ENCODE assay signal across 8 mouse cellular contexts in genomic region chr17:66076174-66076927, GRCm38 (mm10). TPM values are rescaled to one million over a fixed set of nuclear protein-coding genes. Genes with fewer than 3 reads are reported as not detected.
DNase-seq lines count a peak whose midpoint lies in the region; ATAC-seq and TF ChIP-seq lines count a peak whose summit lies in the region.

No protein-coding gene starts in this region.

- peaks cover 18 to 47% of the 10 kb centered on the region in 2 experiments for H3K36me3 ChIP-seq in MEL (ENCODE audit: control insufficient read depth in 1 of 2, insufficient read depth in 2 of 2, low read length in 2 of 2)
- peaks cover 4% of the 10 kb centered on the region; the same call in 1 of the 2 replicates for H3K36me3 ChIP-seq in intestine, embryonic 16.5 days (ENCODE audit: control insufficient read depth, insufficient read depth, low read length)
- peaks cover 17% of the 10 kb centered on the region for H3K36me3 ChIP-seq in limb, embryonic 14.5 days (ENCODE audit: control insufficient read depth, insufficient read depth, low read length)
- peaks cover 6% of the 10 kb centered on the region; the same call in 1 of the 2 replicates for H3K36me3 ChIP-seq in midbrain, postnatal 0 days (ENCODE audit: insufficient read depth, low read length)
- no peaks in the 10 kb centered on the region; the same call in 1 of the 2 replicates for H3K36me3 ChIP-seq in testis, adult 2 months (ENCODE audit: control insufficient read depth, insufficient read depth, low read length)

- H3K27me3 ChIP-seq in MEL (ENCODE audit: control insufficient read depth in 1 of 2, insufficient read depth in 2 of 2, low read length in 2 of 2) = no peaks in the 10 kb centered on the region
- no peaks in the 10 kb centered on the region for H3K27me3 ChIP-seq in intestine, embryonic 16.5 days (replicated peaks; ENCODE audit: control insufficient read depth, insufficient read depth, low read length)
- no peaks in the 10 kb centered on the region for H3K27me3 ChIP-seq in limb, embryonic 14.5 days (ENCODE audit: control insufficient read depth, insufficient read depth, low read length)
- no peaks in the 10 kb centered on the region for H3K27me3 ChIP-seq in midbrain, postnatal 0 days (ENCODE audit: insufficient read depth, low read length)
- no peaks in the 10 kb centered on the region for H3K27me3 ChIP-seq in testis, adult 2 months (ENCODE audit: control insufficient read depth, insufficient read depth, low read length)

- TF ChIP-seq POLR2A in MEL (IDR thresholded peaks at IDR 0.05; ENCODE audit: control insufficient read depth in 1 of 2, insufficient read depth in 1 of 2, low read depth in 1 of 2, low read length in 2 of 2, poor library complexity in 1 of 2) = no peak
- no peak for TF ChIP-seq POLR2A in limb, embryonic 14.5 days (IDR thresholded peaks at IDR 0.05; ENCODE audit: borderline replicate concordance, extremely low read depth, insufficient read depth, insufficient read length)
- 0 out of 2 replicates have a peak, but pooled peaks have one; percentile 8 for TF ChIP-seq POLR2A in testis, adult 2 months (IDR thresholded peaks at IDR 0.05; ENCODE audit: control insufficient read depth, low read depth, low read length)

- no peak for TF ChIP-seq RAD21 in MEL (IDR thresholded peaks at IDR 0.05; ENCODE audit: low read depth, low read length)

- peaks cover 41% of the 10 kb centered on the region for H3K79me2 ChIP-seq in MEL (ENCODE audit: control insufficient read depth, insufficient read depth, low read length, poor library complexity)

- H3K27ac ChIP-seq in MEL (ENCODE audit: control insufficient read depth, low read depth, low read length) = peak overlapping the region; percentile 63
- peak overlapping the region; percentile 90 for H3K27ac ChIP-seq in intestine, embryonic 16.5 days (ENCODE audit: low read length)
- H3K27ac ChIP-seq in limb, embryonic 14.5 days (replicated peaks; ENCODE audit: low read depth, low read length) = peak overlapping the region; percentile 83
- H3K27ac ChIP-seq in midbrain, postnatal 0 days (ENCODE audit: low read depth, low read length) = peak overlapping the region; percentile 99
- peak overlapping the region; percentile 92 for H3K27ac ChIP-seq in testis, adult 2 months (ENCODE audit: control insufficient read depth, insufficient read depth, low read depth, low read length)

- WGBS in intestine, embryonic 16.5 days = under 1% methylated on average over 84 of the region's 95 CpGs
- under 1% methylated on average over 58 of the region's 95 CpGs for WGBS in limb, embryonic 14.5 days
- WGBS in midbrain, postnatal 0 days = under 1% methylated on average over 74 of the region's 95 CpGs

- DNase-seq in 3T3-L1 (ENCODE audit: low read depth, low spot score) (peak; percentile 53), MEL (ENCODE audit: low read depth, low spot score) (no peak)
- peak; percentile 62 to 66 for DNase-seq in cerebellum, postnatal 14 days
- DNase-seq in gastrocnemius, postnatal 14 days = peak; percentile 25
- peak; percentile 49 for DNase-seq in limb, embryonic 14.5 days (ENCODE audit: low spot score)
- peak; percentile 46 for DNase-seq in midbrain, postnatal 0 days (ENCODE audit: low spot score)

- no peaks in the 10 kb centered on the region for H3K9me3 ChIP-seq in MEL (replicated peaks; ENCODE audit: insufficient read depth, low read length)
- H3K9me3 ChIP-seq in intestine, embryonic 16.5 days (ENCODE audit: control insufficient read depth, low read length) = no peaks in the 10 kb centered on the region
- H3K9me3 ChIP-seq in limb, embryonic 14.5 days (ENCODE audit: control insufficient read depth, low read length) = no peaks in the 10 kb centered on the region
- H3K9me3 ChIP-seq in midbrain, postnatal 0 days (ENCODE audit: low read length) = no peaks in the 10 kb centered on the region

- ATAC-seq in intestine, embryonic 16.5 days = peak; percentile 89
- ATAC-seq in limb, embryonic 14.5 days (ENCODE audit: low FRiP score, low read depth) = peak; percentile 84
- peak; percentile 81 for ATAC-seq in midbrain, postnatal 0 days (ENCODE audit: low FRiP score)

- peak overlapping the region; percentile 81 for H3K4me2 ChIP-seq in intestine, embryonic 16.5 days (ENCODE audit: low read depth, low read length)
- H3K4me2 ChIP-seq in limb, embryonic 14.5 days (replicated peaks; ENCODE audit: low read depth, low read length, severe bottlenecking) = peak overlapping the region; percentile 66
- H3K4me2 ChIP-seq in midbrain, postnatal 0 days (ENCODE audit: low read depth, low read length, poor library complexity, severe bottlenecking) = peak overlapping the region; percentile 67

- peak overlapping the region; percentile 95 to 98 for H3K4me3 ChIP-seq in MEL (ENCODE audit: control insufficient read depth in 1 of 2, insufficient read depth in 1 of 2, low read depth in 2 of 2, low read length in 2 of 2)
- peak overlapping the region; percentile 96 for H3K4me3 ChIP-seq in intestine, embryonic 16.5 days (ENCODE audit: low read length)
- H3K4me3 ChIP-seq in limb, embryonic 14.5 days (replicated peaks; ENCODE audit: low read length) = peak overlapping the region; percentile 94
- peak overlapping the region; percentile 90 for H3K4me3 ChIP-seq in midbrain, postnatal 0 days (ENCODE audit: low read depth, low read length)
- H3K4me3 ChIP-seq in testis, adult 2 months (ENCODE audit: control insufficient read depth, low read depth, low read length) = peak overlapping the region; percentile 82

- intact Hi-C loops in gastrocnemius, postnatal 14 days (cut with DNase I; ENCODE audit: low total_unique reads) = no loop called here

- peak overlapping the region; percentile 81 for H3K9ac ChIP-seq in MEL (ENCODE audit: control insufficient read depth, low read depth, low read length, poor library complexity, severe bottlenecking)
- peak overlapping the region; percentile 81 for H3K9ac ChIP-seq in intestine, embryonic 16.5 days (ENCODE audit: low read depth, low read length)
- peak overlapping the region; percentile 75 for H3K9ac ChIP-seq in limb, embryonic 14.5 days (ENCODE audit: low read depth, low read length, severe bottlenecking)
- H3K9ac ChIP-seq in midbrain, postnatal 0 days (replicated peaks; ENCODE audit: low read length, poor library complexity, severe bottlenecking) = peak overlapping the region; percentile 94

- H3K4me1 ChIP-seq in MEL (ENCODE audit: control insufficient read depth in 1 of 2, insufficient read depth in 2 of 2, low read length in 2 of 2) = peaks cover 14 to 25% of the 10 kb centered on the region in 2 experiments
- H3K4me1 ChIP-seq in intestine, embryonic 16.5 days (ENCODE audit: control insufficient read depth, insufficient read depth, low read length) = no peaks in the 10 kb centered on the region
- H3K4me1 ChIP-seq in limb, embryonic 14.5 days (ENCODE audit: control insufficient read depth, insufficient read depth, low read length) = no peaks in the 10 kb centered on the region
- H3K4me1 ChIP-seq in midbrain, postnatal 0 days (ENCODE audit: insufficient read depth, low read length) = peaks cover 7% of the 10 kb centered on the region
- H3K4me1 ChIP-seq in testis, adult 2 months (ENCODE audit: control insufficient read depth, insufficient read depth, low read length) = peaks cover 3% of the 10 kb centered on the region; the same call in 1 of the 2 replicates

- TF ChIP-seq CTCF in MEL (IDR thresholded peaks at IDR 0.05 in 2 of 3, conservative IDR thresholded peaks at IDR 0.05 in 1 of 3; ENCODE audit: control insufficient read depth in 1 of 3, insufficient read depth in 1 of 3, low read depth in 2 of 3, low read length in 3 of 3, poor library complexity in 1 of 3, severe bottlenecking in 1 of 3) = no peak
- no peak for TF ChIP-seq CTCF in midbrain, postnatal 0 days (IDR thresholded peaks at IDR 0.05)
- no peak for TF ChIP-seq CTCF in testis, adult 2 months (IDR thresholded peaks at IDR 0.05; ENCODE audit: control insufficient read depth, insufficient read depth, insufficient replicate concordance, low read depth, low read length)

- no peak for TF ChIP-seq EP300 in MEL (IDR thresholded peaks at IDR 0.05; ENCODE audit: low read depth in 1 of 2, low read length in 2 of 2)

RNA-seq across cellular contexts. Expression of gene Ankrd12, which starts 0.5 kb away (rescaled TPM):
- total RNA-seq in MEL (2012; rRNA removed) = 9.6 and 10.0 TPM in 2 replicates
- polyA plus RNA-seq in MEL (2012; ENCODE audit: insufficient read depth in 1 of 2, insufficient read length in 2 of 2, low read depth in 1 of 2, low replicate concordance in 2 of 2, missing spikeins in 1 of 2) = 10 to 100 TPM in 1 of 2 experiments, not detected in 1; 13.3 TPM
- 10 to 100 TPM; 10.6 TPM for total RNA-seq in gastrocnemius, postnatal 14 days (2021)
- polyA plus RNA-seq in intestine, embryonic 16.5 days (2015; fragmentation: Nextera tagmentation; extraction: Ambion mirVana) = 24.4 and 24.9 TPM in 2 replicates
- polyA plus RNA-seq in limb, embryonic 14.5 days (2012; rRNA removed) = 7.9 and 10.9 TPM in 2 replicates
- polyA plus RNA-seq in limb, embryonic 14.5 days (2014; fragmentation: Nextera tagmentation; extraction: Ambion mirVana) = 22.5 and 27.5 TPM in 2 replicates
- 63.4 and 63.5 TPM in 2 replicates for total RNA-seq in midbrain, postnatal 0 days (2014; rRNA removed)
- polyA plus RNA-seq in midbrain, postnatal 0 days (2015; fragmentation: Nextera tagmentation; extraction: Ambion mirVana) = 205 and 229 TPM in 2 replicates
- 5.9 and 11.0 TPM in 2 replicates for polyA plus RNA-seq in testis, adult 2 months (2012; rRNA removed)

RNA-seq across cellular contexts. Expression of gene Ndufv2, which starts 25.0 kb away (rescaled TPM):
- 150 and 169 TPM in 2 replicates for total RNA-seq in MEL (2012; rRNA removed)
- 100 to 1,000 TPM in 1 of 2 experiments, not detected in 1; 178 TPM for polyA plus RNA-seq in MEL (2012; ENCODE audit: insufficient read depth in 1 of 2, insufficient read length in 2 of 2, low read depth in 1 of 2, low replicate concordance in 2 of 2, missing spikeins in 1 of 2)
- 100 to 1,000 TPM; 640 to 730 TPM for total RNA-seq in gastrocnemius, postnatal 14 days (2021)
- polyA plus RNA-seq in intestine, embryonic 16.5 days (2015; fragmentation: Nextera tagmentation; extraction: Ambion mirVana) = 442 and 463 TPM in 2 replicates
- polyA plus RNA-seq in limb, embryonic 14.5 days (2012; rRNA removed) = 73.1 and 115 TPM in 2 replicates
- 315 and 316 TPM in 2 replicates for polyA plus RNA-seq in limb, embryonic 14.5 days (2014; fragmentation: Nextera tagmentation; extraction: Ambion mirVana)
- total RNA-seq in midbrain, postnatal 0 days (2014; rRNA removed) = 111 and 125 TPM in 2 replicates
- polyA plus RNA-seq in midbrain, postnatal 0 days (2015; fragmentation: Nextera tagmentation; extraction: Ambion mirVana) = 419 and 445 TPM in 2 replicates
- 144 and 152 TPM in 2 replicates for polyA plus RNA-seq in testis, adult 2 months (2012; rRNA removed)

RNA-seq across cellular contexts. Expression of gene Washc1, which starts 35.0 kb away (rescaled TPM):
- 37.0 and 37.8 TPM in 2 replicates for total RNA-seq in MEL (2012; rRNA removed)
- polyA plus RNA-seq in MEL (2012; ENCODE audit: insufficient read depth in 1 of 2, insufficient read length in 2 of 2, low read depth in 1 of 2, low replicate concordance in 2 of 2, missing spikeins in 1 of 2) = 10 to 100 TPM in 1 of 2 experiments, not detected in 1; 58.6 TPM
- total RNA-seq in gastrocnemius, postnatal 14 days (2021) = 10 to 100 TPM; 12.2 to 15.2 TPM
- 41.1 and 41.9 TPM in 2 replicates for polyA plus RNA-seq in intestine, embryonic 16.5 days (2015; fragmentation: Nextera tagmentation; extraction: Ambion mirVana)
- polyA plus RNA-seq in limb, embryonic 14.5 days (2012; rRNA removed) = 53.3 and 55.8 TPM in 2 replicates
- polyA plus RNA-seq in limb, embryonic 14.5 days (2014; fragmentation: Nextera tagmentation; extraction: Ambion mirVana) = 39.4 and 41.7 TPM in 2 replicates
- total RNA-seq in midbrain, postnatal 0 days (2014; rRNA removed) = 44.1 and 54.8 TPM in 2 replicates
- polyA plus RNA-seq in midbrain, postnatal 0 days (2015; fragmentation: Nextera tagmentation; extraction: Ambion mirVana) = 41.7 and 43.8 TPM in 2 replicates
- polyA plus RNA-seq in testis, adult 2 months (2012; rRNA removed) = 22.8 and 26.5 TPM in 2 replicates

RNA-seq across cellular contexts. Expression of gene Ddx11, which starts 47.0 kb away (rescaled TPM):
- total RNA-seq in MEL (2012; rRNA removed) = 26.9 and 27.2 TPM in 2 replicates
- polyA plus RNA-seq in MEL (2012; ENCODE audit: insufficient read depth in 1 of 2, insufficient read length in 2 of 2, low read depth in 1 of 2, low replicate concordance in 2 of 2, missing spikeins in 1 of 2) = 10 to 100 TPM in 1 of 2 experiments, not detected in 1; 32.7 TPM
- total RNA-seq in gastrocnemius, postnatal 14 days (2021) = 1 to 10 TPM in 1 of 2 experiments, under 1 TPM in 1; 0.80 to 1.3 TPM
- polyA plus RNA-seq in intestine, embryonic 16.5 days (2015; fragmentation: Nextera tagmentation; extraction: Ambion mirVana) = 12.9 and 13.1 TPM in 2 replicates
- polyA plus RNA-seq in limb, embryonic 14.5 days (2012; rRNA removed) = 27.8 and 30.3 TPM in 2 replicates
- polyA plus RNA-seq in limb, embryonic 14.5 days (2014; fragmentation: Nextera tagmentation; extraction: Ambion mirVana) = 13.1 and 15.3 TPM in 2 replicates
- total RNA-seq in midbrain, postnatal 0 days (2014; rRNA removed) = 5.6 and 6.7 TPM in 2 replicates
- polyA plus RNA-seq in midbrain, postnatal 0 days (2015; fragmentation: Nextera tagmentation; extraction: Ambion mirVana) = 2.2 and 2.5 TPM in 2 replicates
- 15.1 and 17.4 TPM in 2 replicates for polyA plus RNA-seq in testis, adult 2 months (2012; rRNA removed)
